Mouse (Mus musculus) hindbrain, embryonic 13.5 days (tissue): ENCODE results near the gene Bach1. TPM values are rescaled to one million over a fixed set of nuclear protein-coding genes. Genes with fewer than 3 reads are reported as not detected.

Source experiments
- ATAC-seq: fragments of 200-750 bp; cut with Nextera tagmentation; 2 replicates; pipeline ENCODE4 v1.8.0; 2017; ENCODE audit warnings: moderate TSS enrichment; ENCODE audit not compliant: low FRiP score
- H3K27ac ChIP-seq: fragments of 300-500 bp; sonication (generic); 2 replicates; pipeline ENCODE4 v1.5.1; 2015; ENCODE audit warnings: inconsistent platforms, mild to moderate bottlenecking, moderate library complexity
- H3K27me3 ChIP-seq: fragments of 300-500 bp; sonication (generic); 2 replicates; pipeline ENCODE4 v1.6.1; 2015; ENCODE audit warnings: mild to moderate bottlenecking, inconsistent platforms
- H3K36me3 ChIP-seq: fragments of 300-500 bp; sonication (generic); 2 replicates; pipeline ENCODE4 v1.6.1; 2015; ENCODE audit warnings: mild to moderate bottlenecking, inconsistent platforms
- H3K4me1 ChIP-seq: fragments of 300-500 bp; sonication (generic); replicated peaks from 2 replicates; pipeline ENCODE4 v1.6.1; 2015; ENCODE audit warnings: inconsistent platforms
- H3K4me2 ChIP-seq: fragments of 300-500 bp; sonication (generic); 2 replicates; pipeline ENCODE4 v1.6.1; 2015; ENCODE audit warnings: inconsistent platforms, mild to moderate bottlenecking, moderate library complexity
- H3K4me3 ChIP-seq: fragments of 300-500 bp; sonication (generic); 2 replicates; pipeline ENCODE4 v1.5.1; 2015; ENCODE audit warnings: mild to moderate bottlenecking, inconsistent platforms
- H3K9ac ChIP-seq: fragments of 300-500 bp; sonication (generic); 2 replicates; pipeline ENCODE4 v1.6.1; 2015; ENCODE audit warnings: mild to moderate bottlenecking, inconsistent platforms
- H3K9me3 ChIP-seq: fragments of 300-500 bp; sonication (generic); 2 replicates; pipeline ENCODE4 v1.6.1; 2016; ENCODE audit warnings: inconsistent platforms
- WGBS: fragments of 180-500 bp; shearing (Covaris S2); methylation state at CpG from one replicate; pipeline ENCODE4 v1.1.7; 2015; 5-methylcytosine and 5-hydroxymethylcytosine counted together
- polyA plus RNA-seq: library from polyadenylated mRNA; unstranded; fragments of >200 nt; fragmentation: Nextera tagmentation; extraction: Ambion mirVana; gene quantifications from 2 replicates; pipeline ENCODE4 v1.2.1, GENCODE M21; 2015

The Bach1 gene
- polyA plus RNA-seq, 1 experiment from 2014 or later, result 26.1 TPM

- Histone ChIP-seq H3K9me3 (no peaks in the 10 kb centered on the region), H3K27me3 (no peaks in the 10 kb centered on the region), H3K4me3 (no peak overlapping the region), H3K4me2 (no peak overlapping the region), H3K9ac (no peak overlapping the region), H3K36me3 (no peaks in the 10 kb centered on the region), H3K27ac (no peak overlapping the region), H3K4me1 (peaks cover 6% of the 10 kb centered on the region; the same call in 1 of the 2 replicates)
- no peak for ATAC-seq
- 89% methylated on average over 19 of the region's 19 CpGs for WGBS
Measured at GRCm38 (mm10) chr16:87665752-87666619, 32.8 kb upstream of the Bach1 start.

- Histone ChIP-seq H3K27ac (no peak overlapping the region), H3K36me3 (no peaks in the 10 kb centered on the region), H3K9me3 (no peaks in the 10 kb centered on the region), H3K4me3 (no peak overlapping the region), H3K27me3 (no peaks in the 10 kb centered on the region), H3K9ac (no peak overlapping the region), H3K4me2 (no peak overlapping the region), H3K4me1 (peaks cover 6% of the 10 kb centered on the region; the same call in 1 of the 2 replicates)
- WGBS, result 91% methylated on average over 4 of the region's 4 CpGs
- no peak for ATAC-seq
Measured at GRCm38 (mm10) chr16:87666620-87667004, 32.1 kb upstream of the Bach1 start.

GRCm38 (mm10) chr16:87668002-87668401, 30.7 kb upstream of the Bach1 start:
- no peak for ATAC-seq
- Histone ChIP-seq H3K9ac (no peak overlapping the region), H3K27ac (no peak overlapping the region), H3K36me3 (no peaks in the 10 kb centered on the region), H3K27me3 (no peaks in the 10 kb centered on the region), H3K9me3 (no peaks in the 10 kb centered on the region), H3K4me1 (peaks cover 6% of the 10 kb centered on the region; the same call in 1 of the 2 replicates), H3K4me2 (no peak overlapping the region), H3K4me3 (no peak overlapping the region)
- 94% methylated on average over 6 of the region's 6 CpGs for WGBS

GRCm38 (mm10) chr16:87670091-87670820, 28.5 kb upstream of the Bach1 start:
- no peaks in the 10 kb centered on the region for H3K27me3 ChIP-seq
- no peak overlapping the region for H3K27ac ChIP-seq
- no peak overlapping the region for H3K4me3 ChIP-seq
- no peak overlapping the region for H3K4me2 ChIP-seq
- H3K9me3 ChIP-seq, result no peaks in the 10 kb centered on the region
- H3K9ac ChIP-seq, result no peak overlapping the region
- ATAC-seq, result no peak
- 72% methylated on average over 8 of the region's 8 CpGs for WGBS
- no peaks in the 10 kb centered on the region for H3K36me3 ChIP-seq
- peaks cover 5% of the 10 kb centered on the region; the same call in 1 of the 2 replicates for H3K4me1 ChIP-seq

GRCm38 (mm10) chr16:87670821-87671165, 28.0 kb upstream of the Bach1 start:
- Histone ChIP-seq H3K4me1 (no peaks in the 10 kb centered on the region), H3K4me3 (no peak overlapping the region), H3K9ac (no peak overlapping the region), H3K36me3 (no peaks in the 10 kb centered on the region), H3K27ac (no peak overlapping the region), H3K4me2 (no peak overlapping the region), H3K27me3 (no peaks in the 10 kb centered on the region), H3K9me3 (no peaks in the 10 kb centered on the region)
- ATAC-seq, result no peak; the same call in 1 of the 2 replicates
- 71% methylated on average over 9 of the region's 9 CpGs for WGBS

- Histone ChIP-seq H3K36me3 (no peaks in the 10 kb centered on the region), H3K27ac (no peak overlapping the region), H3K4me3 (no peak overlapping the region), H3K4me1 (no peaks in the 10 kb centered on the region), H3K9me3 (no peaks in the 10 kb centered on the region), H3K4me2 (no peak overlapping the region), H3K9ac (no peak overlapping the region), H3K27me3 (no peaks in the 10 kb centered on the region)
- 87% methylated on average over 12 of the region's 12 CpGs for WGBS
- ATAC-seq, result no peak
Measured at GRCm38 (mm10) chr16:87671336-87671735, 27.4 kb upstream of the Bach1 start.

- Histone ChIP-seq H3K4me3 (no peak overlapping the region), H3K27ac (no peak overlapping the region), H3K9me3 (no peaks in the 10 kb centered on the region), H3K36me3 (no peaks in the 10 kb centered on the region), H3K9ac (no peak overlapping the region), H3K27me3 (no peaks in the 10 kb centered on the region), H3K4me1 (no peaks in the 10 kb centered on the region), H3K4me2 (no peak overlapping the region)
- 88% methylated on average over 7 of the region's 7 CpGs for WGBS
- ATAC-seq, result no peak
Measured at GRCm38 (mm10) chr16:87673155-87673554, 25.6 kb upstream of the Bach1 start.

GRCm38 (mm10) chr16:87676182-87676581, 22.6 kb upstream of the Bach1 start:
- Histone ChIP-seq H3K36me3 (no peaks in the 10 kb centered on the region), H3K9me3 (no peaks in the 10 kb centered on the region), H3K4me2 (no peak overlapping the region), H3K4me3 (no peak overlapping the region), H3K27me3 (no peaks in the 10 kb centered on the region), H3K9ac (no peak overlapping the region), H3K27ac (no peak overlapping the region), H3K4me1 (no peaks in the 10 kb centered on the region)
- ATAC-seq, result no peak
- WGBS, result 73% methylated on average over 10 of the region's 10 CpGs

- ATAC-seq, result no peak
- no peak overlapping the region for H3K9ac ChIP-seq
- no peak overlapping the region for H3K4me2 ChIP-seq
- no peaks in the 10 kb centered on the region for H3K4me1 ChIP-seq
- no peak overlapping the region for H3K4me3 ChIP-seq
- no peaks in the 10 kb centered on the region for H3K36me3 ChIP-seq
- no peak overlapping the region for H3K27ac ChIP-seq
- no peaks in the 10 kb centered on the region for H3K9me3 ChIP-seq
- no peaks in the 10 kb centered on the region for H3K27me3 ChIP-seq
- 75% methylated on average over 11 of the region's 11 CpGs for WGBS
Measured at GRCm38 (mm10) chr16:87678667-87679066, 20.1 kb upstream of the Bach1 start.

- H3K36me3 ChIP-seq, result no peaks in the 10 kb centered on the region
- no peak for ATAC-seq
- H3K4me2 ChIP-seq, result no peak overlapping the region
- no peaks in the 10 kb centered on the region for H3K9me3 ChIP-seq
- 95% methylated on average over 9 of the region's 9 CpGs for WGBS
- no peaks in the 10 kb centered on the region for H3K4me1 ChIP-seq
- no peak overlapping the region for H3K4me3 ChIP-seq
- no peak overlapping the region for H3K9ac ChIP-seq
- no peak overlapping the region for H3K27ac ChIP-seq
- no peaks in the 10 kb centered on the region for H3K27me3 ChIP-seq
Measured at GRCm38 (mm10) chr16:87680912-87681634, 17.7 kb upstream of the Bach1 start.

- Histone ChIP-seq H3K4me2 (no peak overlapping the region), H3K4me1 (no peaks in the 10 kb centered on the region), H3K36me3 (no peaks in the 10 kb centered on the region), H3K27me3 (no peaks in the 10 kb centered on the region), H3K9me3 (no peaks in the 10 kb centered on the region), H3K4me3 (no peak overlapping the region), H3K27ac (no peak overlapping the region), H3K9ac (no peak overlapping the region)
- no peak for ATAC-seq
- 64% methylated on average over 3 of the region's 3 CpGs for WGBS
Measured at GRCm38 (mm10) chr16:87681848-87682247, 16.9 kb upstream of the Bach1 start.

- Histone ChIP-seq H3K4me1 (no peaks in the 10 kb centered on the region), H3K4me2 (no peak overlapping the region), H3K9ac (no peak overlapping the region), H3K9me3 (no peaks in the 10 kb centered on the region), H3K27ac (no peak overlapping the region), H3K36me3 (no peaks in the 10 kb centered on the region), H3K4me3 (no peak overlapping the region), H3K27me3 (no peaks in the 10 kb centered on the region)
- 76% methylated on average over 1 of the region's 1 CpGs for WGBS
- no peak for ATAC-seq
Measured at GRCm38 (mm10) chr16:87686458-87686857, 12.3 kb upstream of the Bach1 start.
